Mouse (Mus musculus) urinary bladder, postnatal 36 days (tissue): ENCODE results near the gene Slfn5.
"Not testable (repeated sequence)": the region's sequence is repeated elsewhere in the genome, so short reads cannot be mapped to it uniquely, and the experiment has no call there.

Experiments used
- DNase-seq, 2 experiments: peaks; one replicate each; pipeline ENCODE4 v3.0.0; 2022; ENCODE audit warnings: low spot score in 2 of 2, mixed read lengths in 1 of 2

Gene Slfn5

GRCm38 (mm10) chr11:82950736-82951481 lies at the start of gene Slfn5:
Gene Slfn5, plus strand, starts transcription at chr11:82951349.
- DNase-seq: peak; percentile 15 to 54

DNA sequence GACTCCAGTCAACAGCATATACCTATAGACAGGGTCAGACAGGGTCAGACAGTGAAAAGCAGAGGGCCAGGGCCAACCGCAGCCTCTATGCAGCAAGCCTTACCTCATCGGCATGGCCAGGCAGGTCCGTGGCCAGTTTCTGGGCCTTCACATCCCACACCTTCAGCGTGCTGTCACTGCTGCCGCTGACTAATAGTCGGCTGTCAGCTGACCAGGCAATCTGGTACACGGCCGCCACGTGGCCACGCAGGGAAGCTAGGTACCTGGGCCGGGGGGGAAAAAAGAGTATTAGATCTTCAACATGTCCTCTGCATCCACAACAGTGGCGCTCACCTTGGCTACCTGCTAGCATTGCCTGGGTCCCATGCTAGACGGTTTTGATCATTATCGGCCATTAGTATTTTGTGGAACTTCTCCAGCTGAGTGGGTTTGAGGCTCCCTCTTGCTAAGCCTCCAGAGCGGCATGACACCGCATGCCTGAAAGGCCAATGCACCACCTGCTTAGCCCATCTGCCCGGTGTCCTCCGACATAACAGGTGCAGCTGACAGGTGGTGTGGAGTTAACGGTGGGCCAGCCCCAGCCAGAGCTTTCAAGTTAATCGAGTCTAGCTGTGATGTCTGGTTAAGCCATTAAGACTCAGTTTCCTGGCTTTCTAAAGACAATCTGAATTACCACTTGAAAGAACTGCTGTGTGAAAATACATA lies 49.4 kb upstream of the Slfn5 start:
- DNase-seq: no peak

GRCm38 (mm10) chr11:82904952-82905351 lies 46.2 kb upstream of the Slfn5 start:
- DNase-seq: no peak

DNA sequence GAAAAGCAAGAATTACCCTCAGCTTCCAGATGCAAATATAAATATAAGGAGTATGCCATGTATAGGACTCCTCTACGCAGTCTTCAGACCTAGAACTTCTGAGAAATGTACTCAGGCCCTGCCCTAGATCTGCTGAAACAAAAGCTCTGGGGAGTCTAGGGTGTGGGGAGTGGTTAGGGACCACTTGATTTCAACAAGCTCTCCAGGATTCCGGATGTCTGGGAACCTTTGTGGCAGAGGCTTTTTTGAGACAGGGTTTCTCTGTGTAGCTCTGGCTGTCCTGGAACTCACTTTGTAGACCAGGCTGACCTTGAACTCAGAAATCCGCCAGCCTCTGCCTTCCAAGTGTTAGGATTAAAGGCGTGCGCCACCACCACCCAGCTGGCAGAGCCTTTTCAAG lies 45.3 kb upstream of the Slfn5 start:
- DNase-seq: no peak

DNA sequence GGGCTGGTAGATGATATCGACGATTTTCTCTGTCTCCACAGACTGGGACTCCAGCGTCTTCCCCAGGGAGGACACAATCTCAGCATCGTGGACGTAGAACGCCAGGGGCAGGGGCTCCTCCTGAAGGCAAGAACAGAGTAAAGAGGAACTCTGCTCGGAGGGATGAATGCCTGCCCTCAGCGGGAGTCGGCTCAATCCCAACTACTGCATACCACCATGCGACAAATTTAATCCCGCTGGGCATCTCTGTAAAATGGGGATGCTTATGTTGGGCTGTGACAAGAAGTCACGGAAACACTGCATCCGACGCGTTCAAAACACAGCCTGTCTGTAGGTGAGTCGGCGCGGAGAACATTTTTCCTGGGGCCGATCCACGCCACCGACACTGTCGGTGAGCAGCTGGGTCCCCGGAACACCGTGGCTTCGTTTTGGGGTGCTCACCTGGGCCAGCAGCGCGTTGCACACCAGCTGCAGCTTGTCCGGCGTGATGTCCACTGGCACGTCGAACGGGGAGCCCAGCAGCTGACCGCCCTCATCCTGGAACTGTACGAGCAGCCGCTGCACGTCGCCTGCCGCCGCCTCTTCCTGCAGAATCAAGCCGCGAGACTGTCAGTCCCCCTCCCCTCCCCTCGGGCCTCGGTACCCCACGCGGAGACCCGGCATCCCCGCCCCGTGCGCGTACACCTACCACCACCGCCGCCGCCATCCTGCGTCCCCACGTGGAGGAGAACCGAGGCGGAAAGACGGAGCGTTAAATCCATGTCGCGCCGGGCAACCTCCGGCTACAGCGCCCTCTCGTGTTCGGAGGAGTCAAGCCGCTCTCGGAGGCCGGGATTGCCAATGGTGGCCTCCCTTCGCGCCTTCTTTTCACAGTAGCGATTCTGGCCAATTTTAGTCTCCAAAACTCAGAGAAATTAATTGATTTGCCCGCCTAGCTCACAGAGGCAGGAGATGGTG lies 43.2 kb upstream of the Slfn5 start, which contains the start of gene Nle1:
Gene Nle1, minus strand, starts transcription at position 761 of the 957 bp plus-strand sequence.
- peak; percentile 89 to 93 for DNase-seq

DNA sequence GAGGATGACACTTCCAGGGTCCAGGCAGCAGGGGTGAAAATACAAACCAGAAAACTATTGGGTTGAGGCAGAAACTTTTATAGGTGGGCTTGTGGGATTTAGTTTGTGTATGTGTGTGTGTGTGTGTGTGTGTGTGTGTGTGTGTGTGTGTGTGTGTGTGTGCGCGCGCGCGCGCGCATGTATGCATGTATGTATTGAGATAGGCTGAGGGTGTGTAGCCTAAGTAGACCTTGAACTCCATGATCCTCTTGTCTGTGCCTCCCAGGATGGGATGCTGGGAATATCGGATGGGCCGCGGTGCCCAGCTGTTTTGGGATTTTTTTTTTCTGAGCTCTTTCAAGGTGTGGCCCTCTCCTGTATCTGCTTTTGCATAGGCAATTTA lies 42.5 kb upstream of the Slfn5 start:
- DNase-seq: no peak

DNA sequence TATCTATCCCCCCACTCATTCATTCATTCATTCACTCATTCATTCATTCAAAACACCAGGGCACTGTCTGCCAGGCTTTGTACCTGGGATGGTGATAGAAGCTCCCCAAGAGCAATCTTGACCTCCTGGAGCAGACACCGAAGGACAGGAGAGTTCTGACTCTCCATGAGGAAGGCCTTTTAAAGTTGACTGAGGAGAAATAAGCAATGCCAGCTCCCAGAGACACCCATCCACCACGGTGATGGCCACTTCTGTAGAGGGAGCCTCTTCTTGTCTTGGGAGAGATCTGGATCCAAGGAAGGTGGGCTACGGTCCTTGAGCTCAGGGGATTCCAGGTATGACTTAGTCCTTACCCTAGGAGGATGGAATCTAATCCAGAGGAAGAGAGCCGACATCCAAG lies 40.9 kb upstream of the Slfn5 start, which contains the start of gene Unc45b:
Gene Unc45b, plus strand, starts transcription at position 301 of the 400 bp plus-strand sequence.
- DNase-seq: no peak

- no peak for DNase-seq
Observed at GRCm38 (mm10) chr11:82910679-82911389, 40.3 kb upstream of the Slfn5 start.

GRCm38 (mm10) chr11:82914711-82915352 lies 36.3 kb upstream of the Slfn5 start:
- DNase-seq: peak; percentile 50 to 75

DNA sequence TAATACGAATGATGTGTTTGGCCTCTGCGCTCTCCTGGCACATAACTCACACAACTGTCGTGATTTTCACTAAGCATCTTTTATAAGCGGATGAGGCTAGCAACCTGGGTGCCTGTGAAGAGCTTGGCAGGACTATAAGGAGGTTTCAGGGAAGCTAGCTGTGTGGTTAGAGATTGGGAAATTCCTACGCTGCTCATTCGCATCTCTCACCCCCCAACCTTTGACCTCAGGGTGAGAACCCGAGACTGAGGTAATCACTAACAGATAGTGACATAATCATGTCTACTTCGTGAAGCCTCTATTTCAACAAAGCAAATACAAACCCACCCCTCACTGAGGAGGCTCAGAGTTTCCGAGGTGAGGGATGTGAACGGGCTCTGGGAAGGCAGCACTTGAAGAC lies 30.4 kb upstream of the Slfn5 start:
- DNase-seq: no peak

- DNase-seq: no peak
Observed at GRCm38 (mm10) chr11:82921691-82922090, 29.5 kb upstream of the Slfn5 start.

DNA sequence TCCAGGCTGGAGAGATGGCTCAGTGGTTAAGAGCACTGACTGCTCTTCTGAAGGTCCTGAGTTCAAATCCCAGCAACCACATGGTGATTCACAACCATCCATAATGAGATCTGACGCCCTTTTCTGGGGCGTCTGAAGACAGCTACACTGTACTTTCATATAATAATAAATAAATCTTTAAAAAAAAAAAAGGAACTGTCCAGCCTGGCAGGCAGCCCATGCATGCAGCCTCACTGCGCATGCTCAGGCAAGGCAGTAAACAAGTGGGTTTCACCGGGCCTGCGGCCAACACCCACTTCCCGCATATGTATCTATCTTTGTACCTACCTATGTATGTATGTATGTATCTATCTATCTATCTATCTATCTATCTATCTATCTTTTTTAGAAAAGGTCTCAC lies 27.2 kb upstream of the Slfn5 start:
- DNase-seq: not testable (repeated sequence)

- no peak for DNase-seq
Observed at GRCm38 (mm10) chr11:82928897-82929632, 22.1 kb upstream of the Slfn5 start.

GRCm38 (mm10) chr11:82929633-82929950 lies 21.6 kb upstream of the Slfn5 start:
- DNase-seq: no peak

- DNase-seq: not testable (repeated sequence)
Observed at GRCm38 (mm10) chr11:82930391-82930955, 20.7 kb upstream of the Slfn5 start.

- not testable (repeated sequence) for DNase-seq
Observed at GRCm38 (mm10) chr11:82931161-82931560, 20.0 kb upstream of the Slfn5 start.

DNA sequence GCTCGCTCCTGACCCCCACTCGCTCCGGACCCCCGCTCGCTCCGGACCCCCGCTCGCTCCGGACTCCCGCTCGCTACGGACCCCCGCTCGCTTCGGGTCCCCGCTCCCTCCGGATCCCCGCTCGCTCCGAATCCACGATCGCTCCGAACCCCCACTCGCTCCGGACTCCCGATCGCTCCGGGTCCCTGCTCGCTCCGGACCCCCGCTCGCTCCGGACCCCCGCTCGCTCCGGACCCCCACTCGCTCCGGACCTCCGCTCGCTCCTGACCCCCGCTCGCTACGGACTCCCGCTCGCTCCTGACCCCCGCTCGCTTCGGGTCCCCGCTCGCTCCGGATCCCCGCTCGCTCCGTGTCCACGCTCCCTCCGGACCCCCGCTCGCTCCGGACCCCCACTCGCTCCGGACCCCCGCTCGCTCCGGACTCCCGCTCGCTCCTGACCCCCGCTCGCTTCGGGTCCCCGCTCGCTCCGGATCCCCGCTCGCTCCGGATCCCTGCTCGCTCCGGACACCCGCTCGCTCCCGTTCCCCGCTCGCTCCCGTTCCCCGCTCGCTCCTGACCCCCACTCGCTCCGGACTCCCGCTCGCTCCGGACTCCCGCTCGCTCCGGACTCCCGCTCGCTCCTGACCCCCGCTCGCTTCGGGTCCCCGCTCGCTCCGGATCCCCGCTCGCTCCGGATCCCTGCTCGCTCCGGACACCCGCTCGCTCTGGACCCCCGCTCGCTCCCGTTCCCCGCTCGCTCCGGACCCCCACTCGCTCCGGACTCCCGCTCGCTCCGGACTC lies 19.3 kb upstream of the Slfn5 start:
- DNase-seq: not testable (repeated sequence)

DNA sequence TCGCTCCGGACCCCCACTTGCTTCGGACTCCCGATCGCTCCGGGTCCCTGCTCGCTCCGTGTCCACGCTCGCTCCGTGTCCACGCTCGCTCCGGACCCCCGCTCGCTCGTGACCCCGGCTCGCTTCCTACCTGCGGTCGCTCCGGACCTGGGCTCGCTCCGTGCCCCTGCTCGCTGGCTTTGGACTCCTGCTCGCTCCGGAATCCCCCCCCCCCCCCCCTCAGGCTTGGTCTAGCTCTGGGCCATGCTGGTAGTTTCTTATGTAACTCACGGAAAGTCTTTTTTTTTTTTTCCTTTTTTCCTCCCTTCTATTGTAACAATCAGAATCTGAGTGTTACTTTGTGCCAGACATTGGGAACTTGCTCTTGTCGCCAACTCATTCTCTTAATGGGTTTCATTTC lies 18.0 kb upstream of the Slfn5 start:
- no peak for DNase-seq

DNA sequence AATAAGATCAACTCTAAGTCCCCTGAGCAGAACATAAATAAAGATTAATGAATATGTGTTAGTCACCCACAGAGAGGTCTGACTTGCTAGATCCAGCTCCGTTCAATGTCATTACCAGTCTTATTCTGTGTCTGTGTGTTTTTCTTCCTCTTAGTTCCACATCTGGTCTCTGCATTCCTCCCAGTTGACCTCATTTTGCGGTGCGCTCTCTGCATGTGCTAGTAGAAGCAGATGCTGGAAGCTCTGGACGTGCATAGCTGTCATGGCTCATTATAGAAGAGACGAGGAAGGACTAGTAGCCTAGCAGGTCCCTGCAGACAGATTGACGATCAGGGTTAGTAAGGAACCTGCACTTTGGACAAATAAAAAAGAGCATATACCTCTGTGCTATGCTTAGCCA lies 7.8 kb upstream of the Slfn5 start:
- no peak for DNase-seq
